Mouse (Mus musculus) erythroblast, embryonic 14.5 days (primary cell): Measurements from ENCODE around the gene Zdhhc20. TPM values are rescaled to one million over a fixed set of nuclear protein-coding genes. Genes with fewer than 3 reads are reported as not detected.
"Not testable (repeated sequence)": the region's sequence is repeated elsewhere in the genome, so short reads cannot be mapped to it uniquely, and the experiment has no call there.

ENCODE experiments used
- H3K27me3 ChIP-seq: 2 replicates; pipeline ENCODE4 v1.6.1; 2012; ENCODE audit warnings: inconsistent platforms; ENCODE audit not compliant: control insufficient read depth
- H3K36me3 ChIP-seq: 2 replicates; pipeline ENCODE4 v1.6.1; 2012; ENCODE audit warnings: mild to moderate bottlenecking, inconsistent platforms; ENCODE audit not compliant: control insufficient read depth
- H3K4me1 ChIP-seq: 2 replicates; pipeline ENCODE4 v1.6.1; 2012; ENCODE audit warnings: inconsistent platforms; ENCODE audit not compliant: control insufficient read depth
- H3K4me3 ChIP-seq: replicated peaks from 2 replicates; pipeline ENCODE3; 2012; ENCODE audit warnings: moderate library complexity, mild to moderate bottlenecking, inconsistent platforms
- H3K9me3 ChIP-seq: 2 replicates; pipeline ENCODE4 v1.6.1; 2012; ENCODE audit warnings: low read length, inconsistent platforms, mixed read lengths; ENCODE audit not compliant: control insufficient read depth
- GATA1 ChIP-seq: IDR thresholded peaks from 2 replicates; pipeline ENCODE4 v1.6.1; 2012; ENCODE audit warnings: low read length, inconsistent platforms, mixed read lengths
- TAL1 ChIP-seq: IDR thresholded peaks from 3 replicates; pipeline ENCODE4 v1.6.1; 2012; ENCODE audit warnings: low read length, inconsistent platforms, mixed read lengths
- polyA plus RNA-seq: library from polyadenylated mRNA; stranded (reverse); fragments of >175 nt; gene quantifications from 2 replicates; pipeline ENCODE4 v1.2.3, GENCODE M21; 2012

Gene Zdhhc20
- polyA plus RNA-seq, 1 experiment, result not detected

DNA sequence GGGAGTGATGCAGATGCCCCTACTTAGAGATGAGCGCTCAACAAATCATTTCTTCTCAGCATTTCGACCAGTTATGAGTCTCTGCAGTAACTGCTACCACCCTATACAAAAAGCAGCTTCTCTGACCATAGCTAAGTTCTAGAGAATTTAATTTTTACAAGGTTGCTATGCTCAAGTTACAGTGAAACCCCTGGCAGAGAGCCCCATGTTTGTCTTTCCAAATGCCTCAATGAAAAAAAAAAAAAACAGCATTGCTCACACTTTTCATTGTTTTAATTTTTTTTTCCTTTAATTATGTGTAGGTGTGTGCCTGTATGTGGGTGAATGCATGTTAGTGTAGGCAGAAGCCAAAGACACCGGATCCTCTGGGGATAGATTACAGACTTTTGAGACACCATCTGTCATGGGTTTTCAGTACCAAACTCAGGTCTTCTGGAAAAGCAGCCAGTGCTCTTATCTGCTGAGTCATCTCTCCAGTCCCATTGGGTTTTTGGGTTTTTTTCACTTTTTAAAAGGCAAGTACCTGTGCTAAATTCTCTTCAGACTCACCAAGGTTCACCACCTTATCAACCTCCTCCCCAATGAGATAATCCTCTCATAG lies 23.3 kb downstream of the Zdhhc20 start:
- no peak overlapping the region for H3K4me3 ChIP-seq
- TF ChIP-seq GATA1, result no peak
- no peak for TF ChIP-seq TAL1
- no peaks in the 10 kb centered on the region; the same call in none of the 2 replicates for H3K36me3 ChIP-seq
- H3K27me3 ChIP-seq, result no peaks in the 10 kb centered on the region
- H3K4me1 ChIP-seq, result peaks cover 6% of the 10 kb centered on the region
- H3K9me3 ChIP-seq, result no peaks in the 10 kb centered on the region

- TF ChIP-seq TAL1 (no peak), GATA1 (no peak)
- Histone ChIP-seq H3K27me3 (no peaks in the 10 kb centered on the region), H3K4me3 (no peak overlapping the region), H3K9me3 (no peaks in the 10 kb centered on the region), H3K4me1 (peaks cover 8% of the 10 kb centered on the region), H3K36me3 (no peaks in the 10 kb centered on the region; the same call in none of the 2 replicates)
Observed at GRCm38 (mm10) chr14:57865256-57865655, 24.8 kb downstream of the Zdhhc20 start.

DNA sequence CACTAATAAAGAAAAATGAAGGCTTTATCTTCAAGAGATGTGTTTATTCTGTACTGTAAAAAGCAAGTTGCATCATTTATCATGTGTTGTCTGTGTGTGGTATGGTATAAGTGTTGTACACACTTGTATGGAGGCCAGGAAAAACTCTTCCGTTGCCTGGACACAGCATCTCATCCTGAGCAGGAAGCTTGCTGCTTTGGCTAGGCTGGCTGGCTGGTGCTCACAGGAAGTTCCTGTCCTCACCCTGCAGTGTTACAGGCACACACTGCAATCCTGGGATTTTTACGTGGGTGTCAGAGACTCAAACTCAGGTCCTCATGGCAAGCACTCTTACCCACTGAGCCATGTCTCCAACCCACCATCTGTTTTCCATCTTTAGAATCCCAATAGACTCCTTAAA lies 26.9 kb downstream of the Zdhhc20 start:
- H3K4me1 ChIP-seq, result peaks cover 8% of the 10 kb centered on the region
- no peaks in the 10 kb centered on the region for H3K9me3 ChIP-seq
- no peaks in the 10 kb centered on the region for H3K27me3 ChIP-seq
- TF ChIP-seq TAL1 (no peak), GATA1 (no peak)
- H3K36me3 ChIP-seq, result no peaks in the 10 kb centered on the region; the same call in 1 of the 2 replicates
- H3K4me3 ChIP-seq, result no peak overlapping the region

DNA sequence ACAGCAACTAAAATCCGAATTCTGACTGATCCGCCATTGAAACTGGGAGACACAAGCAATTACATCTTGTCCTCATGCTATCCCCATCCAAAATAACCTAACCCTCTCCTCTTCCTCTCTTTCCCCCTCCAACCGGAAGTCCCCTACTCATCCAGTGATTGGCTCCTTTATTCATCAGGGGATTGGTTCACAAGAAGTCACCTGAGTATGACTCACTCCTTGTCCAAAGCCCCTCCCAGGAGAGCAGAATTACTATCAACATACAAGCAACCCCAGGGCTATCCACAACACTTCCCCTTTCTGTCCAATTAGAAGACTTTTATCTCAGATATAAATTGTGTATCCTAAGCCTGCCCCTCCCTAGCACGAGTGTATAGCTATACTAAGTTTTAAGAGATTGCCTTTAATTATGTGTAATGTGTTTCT lies 28.1 kb downstream of the Zdhhc20 start:
- Histone ChIP-seq H3K9me3 (no peaks in the 10 kb centered on the region), H3K4me1 (peaks cover 6% of the 10 kb centered on the region), H3K36me3 (no peaks in the 10 kb centered on the region; the same call in 1 of the 2 replicates), H3K27me3 (no peaks in the 10 kb centered on the region), H3K4me3 (no peak overlapping the region)
- no peak for TF ChIP-seq GATA1
- TF ChIP-seq TAL1, result no peak

DNA sequence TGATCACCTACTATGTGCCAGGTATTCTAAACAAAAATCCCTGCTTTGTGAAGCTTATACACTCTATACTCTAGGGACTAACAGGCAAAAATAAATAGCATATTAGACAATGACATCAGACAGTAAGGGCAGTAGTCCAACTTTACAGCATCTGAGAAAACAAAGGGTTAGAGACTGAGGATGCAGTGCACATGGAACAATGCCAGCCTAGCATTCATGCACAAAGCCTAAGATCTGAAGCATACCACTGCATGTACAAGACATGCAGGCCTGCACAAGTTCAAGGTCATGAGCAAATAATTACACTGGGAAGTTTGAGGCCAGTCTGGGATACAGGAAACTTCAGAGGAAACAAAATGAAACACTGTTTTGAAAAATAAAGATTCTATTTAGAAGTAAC lies 30.6 kb downstream of the Zdhhc20 start:
- Histone ChIP-seq H3K27me3 (no peaks in the 10 kb centered on the region), H3K4me1 (peaks cover 4% of the 10 kb centered on the region), H3K9me3 (no peaks in the 10 kb centered on the region), H3K4me3 (no peak overlapping the region), H3K36me3 (no peaks in the 10 kb centered on the region; the same call in 1 of the 2 replicates)
- TF ChIP-seq GATA1 (no peak), TAL1 (no peak)

DNA sequence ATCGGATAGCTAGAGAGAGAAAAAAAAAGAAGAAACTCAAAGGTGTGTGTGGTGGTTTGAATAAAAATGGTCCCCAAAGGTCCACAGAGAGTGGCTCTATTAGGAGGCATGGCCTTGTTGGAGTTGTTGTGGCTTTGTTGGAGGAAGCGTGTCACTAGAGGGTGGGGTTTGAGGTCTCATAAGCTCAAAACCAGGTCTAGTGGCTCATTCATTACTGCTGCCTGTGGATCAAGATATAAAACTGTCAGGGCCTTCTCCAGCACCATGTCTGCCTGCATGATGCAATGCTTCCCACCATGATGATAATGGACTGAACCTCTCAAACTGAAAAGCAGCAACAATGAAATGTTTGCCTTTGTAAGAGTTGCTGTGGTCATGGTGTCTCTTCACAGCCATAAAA lies 31.5 kb downstream of the Zdhhc20 start:
- TF ChIP-seq TAL1 (no peak), GATA1 (no peak)
- Histone ChIP-seq H3K36me3 (no peaks in the 10 kb centered on the region; the same call in 1 of the 2 replicates), H3K4me1 (peaks cover 4% of the 10 kb centered on the region), H3K4me3 (no peak overlapping the region), H3K9me3 (no peaks in the 10 kb centered on the region), H3K27me3 (no peaks in the 10 kb centered on the region)

DNA sequence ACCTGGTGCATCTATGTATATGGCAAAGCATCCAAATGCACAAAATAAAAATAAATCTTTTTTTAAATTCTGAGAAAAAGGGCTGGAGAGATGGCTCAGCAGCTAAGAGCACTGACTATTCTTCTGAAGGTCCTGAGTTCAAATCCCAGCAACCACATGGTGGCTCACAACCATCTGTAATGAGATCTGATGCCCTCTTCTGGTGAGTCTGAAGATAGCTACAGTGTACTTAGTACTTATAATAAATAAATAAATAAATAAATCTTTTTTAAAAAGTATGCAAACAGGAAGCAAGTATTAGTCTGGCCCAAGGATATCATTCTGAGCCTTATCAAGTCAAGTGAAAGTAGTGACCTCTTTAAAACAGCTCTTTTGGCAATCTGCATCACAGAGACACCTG lies 34.0 kb downstream of the Zdhhc20 start:
- not testable (repeated sequence) for H3K27me3 ChIP-seq, H3K36me3 ChIP-seq, H3K9me3 ChIP-seq, H3K4me1 ChIP-seq, H3K4me3 ChIP-seq

- no peaks in the 10 kb centered on the region for H3K9me3 ChIP-seq
- H3K4me1 ChIP-seq, result peaks cover 6% of the 10 kb centered on the region
- H3K4me3 ChIP-seq, result no peak overlapping the region
- no peaks in the 10 kb centered on the region for H3K36me3 ChIP-seq
- no peaks in the 10 kb centered on the region for H3K27me3 ChIP-seq
- TF ChIP-seq TAL1, result no peak
- no peak for TF ChIP-seq GATA1
Observed at GRCm38 (mm10) chr14:57852961-57853360, 37.1 kb downstream of the Zdhhc20 start.

GRCm38 (mm10) chr14:57850330-57850729 lies 39.7 kb downstream of the Zdhhc20 start:
- no peak overlapping the region for H3K4me3 ChIP-seq
- H3K9me3 ChIP-seq, result no peaks in the 10 kb centered on the region
- no peaks in the 10 kb centered on the region for H3K36me3 ChIP-seq
- H3K27me3 ChIP-seq, result no peaks in the 10 kb centered on the region
- TF ChIP-seq TAL1 (no peak), GATA1 (no peak)
- peaks cover 9% of the 10 kb centered on the region for H3K4me1 ChIP-seq

DNA sequence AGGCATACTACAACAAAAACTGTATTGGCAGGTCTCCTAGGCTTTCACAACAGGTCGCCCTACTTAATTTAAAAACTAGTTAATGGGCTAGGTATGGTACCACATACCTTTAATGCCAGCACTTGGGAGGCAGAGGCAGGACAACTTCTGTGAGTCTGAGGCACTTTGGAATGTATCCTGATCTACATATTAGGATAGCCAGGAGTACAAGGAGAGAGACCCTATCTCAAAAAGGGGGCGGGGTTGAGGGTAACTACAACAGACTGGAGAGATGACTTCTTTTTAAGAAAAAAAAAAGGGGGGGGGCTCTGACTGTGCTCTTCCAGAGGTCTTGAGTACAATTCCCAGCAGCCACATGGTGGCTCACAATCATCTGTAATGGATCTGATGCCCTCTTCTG lies 41.4 kb downstream of the Zdhhc20 start:
- H3K4me3 ChIP-seq, result no peak overlapping the region
- H3K4me1 ChIP-seq, result peaks cover 22% of the 10 kb centered on the region
- no peaks in the 10 kb centered on the region for H3K9me3 ChIP-seq
- no peaks in the 10 kb centered on the region for H3K27me3 ChIP-seq
- no peaks in the 10 kb centered on the region; the same call in 1 of the 2 replicates for H3K36me3 ChIP-seq
- no peak for TF ChIP-seq TAL1
- TF ChIP-seq GATA1, result no peak

- H3K9me3 ChIP-seq, H3K27me3 ChIP-seq, H3K4me3 ChIP-seq, H3K36me3 ChIP-seq: not testable (repeated sequence)
- peaks cover 22% of the 10 kb centered on the region for H3K4me1 ChIP-seq
Observed at GRCm38 (mm10) chr14:57848061-57848460, 42.0 kb downstream of the Zdhhc20 start.
